Mouse (Mus musculus): ENCODE measurements around the gene Ttbk1. TPM values are rescaled to one million over a fixed set of nuclear protein-coding genes. Genes with fewer than 3 reads are reported as not detected.
A peak's percentile ranks its signal among the peaks of the same experiment; 100 is the strongest.

Ttbk1 gene
- total and polyA plus RNA-seq, 3 experiments, result 0.16 to 0.23 (median 0.21) TPM

DNA sequence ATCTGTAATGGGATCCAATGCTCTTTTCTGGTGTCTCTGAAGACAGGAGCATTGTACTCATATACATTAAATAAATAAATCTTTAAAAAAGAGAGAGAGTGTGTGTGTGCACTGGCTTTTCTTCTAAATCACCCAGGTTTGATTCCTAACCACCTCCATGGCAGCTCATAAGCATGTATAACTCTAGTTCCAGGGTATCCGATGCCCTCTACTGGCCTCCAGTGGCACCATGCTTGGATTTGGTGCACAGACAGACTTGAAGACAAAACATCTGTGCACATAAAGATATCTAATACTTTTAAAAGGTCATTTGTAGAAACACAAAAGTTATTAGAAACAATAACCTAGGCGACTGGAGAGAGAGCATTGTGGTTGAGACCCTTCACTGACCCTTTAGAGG is 94.5 kb downstream of the Ttbk1 start:
- H3K9ac ChIP-seq (ENCODE audit: low read depth, low read length), result no peak overlapping the region
- no peak overlapping the region for H3K4me3 ChIP-seq
- no peaks in the 10 kb centered on the region for H3K4me1 ChIP-seq (ENCODE audit: control insufficient read depth, insufficient read depth, low read length)
- intact Hi-C loops (cut with DNase I), result no loop called here
- H3K27me3 ChIP-seq (ENCODE audit: control insufficient read depth, insufficient read depth, low read length), result no peaks in the 10 kb centered on the region
- no peak overlapping the region for H3K27ac ChIP-seq
- H3K36me3 ChIP-seq (ENCODE audit: control insufficient read depth, insufficient read depth, low read length), result peaks cover 3% of the 10 kb centered on the region
- peak in 1 of 2 experiments; percentile 39 for DNase-seq
- H3K79me2 ChIP-seq (replicated peaks; ENCODE audit: control insufficient read depth, insufficient read depth, low read length), result 0 out of 2 replicates have a peak, but pooled peaks cover 1% of the 10 kb centered on the region
- TF ChIP-seq CTCF (IDR thresholded peaks at IDR 0.05), result peak; percentile 74
- no peak for TF ChIP-seq EP300 (IDR thresholded peaks at IDR 0.05; ENCODE audit: insufficient read depth, low read depth, low read length)
- no peak for TF ChIP-seq POLR2A (IDR thresholded peaks at IDR 0.05; ENCODE audit: insufficient read depth, low read depth, low read length)
- 55% methylated on average over 2 of the region's 2 CpGs for WGBS

Other genes with a start within 250 kb of the Ttbk1 start
- gene Polr1c, start 239.6 kb downstream of the Ttbk1 start, total RNA-seq (2021), result 10 to 100 TPM; 20.2 to 24.7 TPM
- 19.1 and 25.8 TPM in 2 replicates for gene Polr1c, start 239.6 kb downstream of the Ttbk1 start, polyA plus RNA-seq (2012; rRNA removed)
- 10 to 100 TPM; 72.4 to 82.8 TPM for gene Yipf3, start 239.6 kb downstream of the Ttbk1 start, total RNA-seq (2021)
- gene Yipf3, start 239.6 kb downstream of the Ttbk1 start, polyA plus RNA-seq (2012; rRNA removed), result 136 and 142 TPM in 2 replicates
- gene Lrrc73, start 234.1 kb downstream of the Ttbk1 start, total RNA-seq (2021), result under 1 TPM; 0.21 to 0.34 TPM
- 0.59 and 0.70 TPM in 2 replicates for gene Lrrc73, start 234.1 kb downstream of the Ttbk1 start, polyA plus RNA-seq (2012; rRNA removed)
- gene Tjap1, start 204.6 kb downstream of the Ttbk1 start, total RNA-seq (2021), result 10 to 100 TPM; 28.3 to 34.7 TPM
- gene Tjap1, start 204.6 kb downstream of the Ttbk1 start, polyA plus RNA-seq (2012; rRNA removed), result 35.8 and 39.1 TPM in 2 replicates
- gene Dlk2, start 190.3 kb downstream of the Ttbk1 start, total RNA-seq (2021), result under 1 TPM; 0.23 to 0.39 TPM
- gene Dlk2, start 190.3 kb downstream of the Ttbk1 start, polyA plus RNA-seq (2012; rRNA removed), result 0.35 and 0.74 TPM in 2 replicates
- gene Abcc10, start 159.3 kb downstream of the Ttbk1 start, total RNA-seq (2021), result 1 to 10 TPM; 3.9 to 4.0 TPM
- 9.1 and 13.4 TPM in 2 replicates for gene Abcc10, start 159.3 kb downstream of the Ttbk1 start, polyA plus RNA-seq (2012; rRNA removed)
- 10 to 100 TPM; 14.9 to 15.6 TPM for gene Zfp318, start 103.9 kb downstream of the Ttbk1 start, total RNA-seq (2021)
- 7.1 and 11.8 TPM in 2 replicates for gene Zfp318, start 103.9 kb downstream of the Ttbk1 start, polyA plus RNA-seq (2012; rRNA removed)
- gene Crip3, start 58.7 kb downstream of the Ttbk1 start, total RNA-seq (2021), result under 1 TPM; 0.76 to 0.82 TPM
- gene Crip3, start 58.7 kb downstream of the Ttbk1 start, polyA plus RNA-seq (2012; rRNA removed), result 3.5 and 3.8 TPM in 2 replicates
- gene Slc22a7, start 49.2 kb downstream of the Ttbk1 start, total RNA-seq (2021), result not detected
- gene Slc22a7, start 49.2 kb downstream of the Ttbk1 start, polyA plus RNA-seq (2012; rRNA removed), result 0.38 TPM in 1 of 2 replicates, not detected in the other
- gene Dnph1, start 9.0 kb upstream of the Ttbk1 start, total RNA-seq (2021), result 1 to 10 TPM; 1.8 to 1.9 TPM
- gene Dnph1, start 9.0 kb upstream of the Ttbk1 start, polyA plus RNA-seq (2012; rRNA removed), result 0.80 and 0.97 TPM in 2 replicates
- 10 to 100 TPM; 21.6 to 21.9 TPM for gene Cul9, start 58.7 kb upstream of the Ttbk1 start, total RNA-seq (2021)
- gene Cul9, start 58.7 kb upstream of the Ttbk1 start, polyA plus RNA-seq (2012; rRNA removed), result 20.1 and 22.7 TPM in 2 replicates
- 100 to 1,000 TPM in 1 of 2 experiments, 10 to 100 TPM in 1; 91.5 to 106 TPM for gene Srf, start 68.5 kb upstream of the Ttbk1 start, total RNA-seq (2021)
- 223 and 227 TPM in 2 replicates for gene Srf, start 68.5 kb upstream of the Ttbk1 start, polyA plus RNA-seq (2012; rRNA removed)
- gene Ptk7, start 141.8 kb upstream of the Ttbk1 start, total RNA-seq (2021), result 1 to 10 TPM; 2.6 TPM
- 2.8 and 3.1 TPM in 2 replicates for gene Ptk7, start 141.8 kb upstream of the Ttbk1 start, polyA plus RNA-seq (2012; rRNA removed)
- gene Klc4, start 158.3 kb upstream of the Ttbk1 start, total RNA-seq (2021), result 10 to 100 TPM; 23.5 to 25.7 TPM
- gene Klc4, start 158.3 kb upstream of the Ttbk1 start, polyA plus RNA-seq (2012; rRNA removed), result 20.9 and 22.3 TPM in 2 replicates
- gene Mrpl2, start 158.6 kb upstream of the Ttbk1 start, total RNA-seq (2021), result 100 to 1,000 TPM; 112 to 132 TPM
- gene Mrpl2, start 158.6 kb upstream of the Ttbk1 start, polyA plus RNA-seq (2012; rRNA removed), result 71.5 and 87.8 TPM in 2 replicates
- 10 to 100 TPM; 16.8 to 18.4 TPM for gene Cul7, start 162.7 kb upstream of the Ttbk1 start, total RNA-seq (2021)
- 23.4 and 24.7 TPM in 2 replicates for gene Cul7, start 162.7 kb upstream of the Ttbk1 start, polyA plus RNA-seq (2012; rRNA removed)
- gene Rrp36, start 186.7 kb upstream of the Ttbk1 start, total RNA-seq (2021), result 10 to 100 TPM; 10.7 to 11.3 TPM
- gene Rrp36, start 186.7 kb upstream of the Ttbk1 start, polyA plus RNA-seq (2012; rRNA removed), result 19.4 and 24.3 TPM in 2 replicates
- 10 to 100 TPM; 45.4 to 50.3 TPM for gene Mea1, start 191.1 kb upstream of the Ttbk1 start, total RNA-seq (2021)
- gene Mea1, start 191.1 kb upstream of the Ttbk1 start, polyA plus RNA-seq (2012; rRNA removed), result 35.3 and 37.8 TPM in 2 replicates
- 10 to 100 TPM; 57.3 to 68.9 TPM for gene Klhdc3, start 193.2 kb upstream of the Ttbk1 start, total RNA-seq (2021)
- gene Klhdc3, start 193.2 kb upstream of the Ttbk1 start, polyA plus RNA-seq (2012; rRNA removed), result 91.8 and 105 TPM in 2 replicates
- gene Ppp2r5d, start 217.4 kb upstream of the Ttbk1 start, total RNA-seq (2021), result 10 to 100 TPM; 28.1 to 32.0 TPM
- gene Ppp2r5d, start 217.4 kb upstream of the Ttbk1 start, polyA plus RNA-seq (2012; rRNA removed), result 30.8 and 40.6 TPM in 2 replicates
- gene Pex6, start 223.8 kb upstream of the Ttbk1 start, total RNA-seq (2021), result 10 to 100 TPM; 33.4 to 36.5 TPM
- gene Pex6, start 223.8 kb upstream of the Ttbk1 start, polyA plus RNA-seq (2012; rRNA removed), result 33.7 and 34.1 TPM in 2 replicates
- gene Gnmt, start 241.5 kb upstream of the Ttbk1 start, total RNA-seq (2021), result 1 to 10 TPM; 2.8 to 4.4 TPM
- 3.3 and 5.1 TPM in 2 replicates for gene Gnmt, start 241.5 kb upstream of the Ttbk1 start, polyA plus RNA-seq (2012; rRNA removed)

Data from heart, adult 2 months (tissue).